Mouse (Mus musculus): ENCODE results near the gene Cdc123.
A peak's percentile ranks its signal among the peaks of the same experiment; 100 is the strongest.

DNA sequence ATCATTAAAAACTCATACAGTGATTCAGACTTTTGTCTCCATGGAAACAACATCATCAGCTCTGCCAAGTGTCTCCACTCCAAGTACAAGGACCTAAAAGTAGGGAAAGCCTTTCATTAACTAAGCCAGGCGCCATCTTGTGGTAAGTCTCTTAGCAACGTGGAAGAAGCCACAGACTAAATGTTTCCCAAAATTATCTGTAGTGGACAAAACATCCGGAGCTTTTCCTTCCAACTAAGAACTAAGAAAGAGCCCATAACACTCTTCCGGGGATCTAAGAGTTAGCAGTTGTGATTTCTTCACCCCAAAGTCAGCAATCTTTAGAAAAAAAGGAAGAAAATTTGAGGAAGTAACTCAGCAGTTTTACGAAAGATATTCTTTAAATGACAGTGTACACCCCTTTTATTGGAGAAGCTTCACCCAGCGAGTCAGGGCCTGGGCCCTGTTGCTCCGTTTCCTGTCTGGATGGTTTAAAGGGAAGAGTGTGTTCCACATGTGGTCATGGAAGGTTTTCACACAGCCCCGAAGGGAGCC lies 74.2 kb downstream of the Cdc123 start:
- 0 out of 2 replicates have a peak, but pooled peaks have one; percentile 7 for TF ChIP-seq CTCF (IDR thresholded peaks at IDR 0.05; ENCODE audit: insufficient read depth, low read length)
- no peak for TF ChIP-seq POLR2A (IDR thresholded peaks at IDR 0.05; ENCODE audit: borderline replicate concordance, extremely low read depth, low read depth, low read length)
